Mouse (Mus musculus) kidney, adult 9 months (tissue): Measurements from ENCODE around the gene Usp44.
"Not testable (repeated sequence)": the region's sequence is repeated elsewhere in the genome, so short reads cannot be mapped to it uniquely, and the experiment has no call there.

Source experiments
- DNase-seq: peaks from one replicate; pipeline ENCODE4 v3.0.0; 2022

The Usp44 gene

DNA sequence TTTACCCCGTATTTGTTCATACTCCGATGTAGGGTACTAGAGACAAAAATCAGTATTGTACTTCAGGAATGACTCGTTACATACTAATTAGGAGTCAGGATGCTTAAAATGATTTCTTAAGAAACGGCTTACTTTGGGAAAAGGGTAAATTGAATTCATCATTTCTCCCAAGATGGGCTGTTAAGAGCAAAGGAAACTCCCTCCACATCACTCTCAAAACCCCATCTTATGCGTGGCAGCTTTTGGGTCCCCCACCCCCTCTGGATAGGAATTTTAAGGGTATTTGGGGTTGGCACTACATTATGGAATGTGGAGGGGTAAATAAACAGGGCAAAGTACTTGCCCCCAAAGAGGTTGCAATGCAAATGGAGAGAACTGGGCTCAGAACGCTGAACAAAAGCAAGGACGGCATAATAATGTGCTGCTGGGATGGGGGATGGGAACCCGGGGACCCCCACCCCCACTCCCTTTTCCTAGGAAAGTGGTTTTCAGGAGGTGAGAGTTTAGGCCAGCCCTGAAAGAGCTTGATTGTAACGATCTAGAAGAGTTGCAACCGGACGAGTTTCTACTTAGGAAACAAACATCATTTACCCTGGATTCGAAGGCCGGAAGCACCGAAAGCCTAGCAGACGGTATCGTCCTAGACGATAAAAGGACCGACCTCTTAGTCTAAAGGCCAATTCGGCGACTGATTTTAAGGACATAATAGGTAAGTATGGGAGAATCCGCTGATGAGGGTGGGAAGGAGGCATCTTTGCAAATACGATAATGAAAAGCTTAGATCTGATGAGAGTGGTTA lies at the start of gene Usp44:
Gene Usp44 (plus strand): TSS at position 625 of the 799 bp plus-strand sequence.
- DNase-seq = no peak

DNA sequence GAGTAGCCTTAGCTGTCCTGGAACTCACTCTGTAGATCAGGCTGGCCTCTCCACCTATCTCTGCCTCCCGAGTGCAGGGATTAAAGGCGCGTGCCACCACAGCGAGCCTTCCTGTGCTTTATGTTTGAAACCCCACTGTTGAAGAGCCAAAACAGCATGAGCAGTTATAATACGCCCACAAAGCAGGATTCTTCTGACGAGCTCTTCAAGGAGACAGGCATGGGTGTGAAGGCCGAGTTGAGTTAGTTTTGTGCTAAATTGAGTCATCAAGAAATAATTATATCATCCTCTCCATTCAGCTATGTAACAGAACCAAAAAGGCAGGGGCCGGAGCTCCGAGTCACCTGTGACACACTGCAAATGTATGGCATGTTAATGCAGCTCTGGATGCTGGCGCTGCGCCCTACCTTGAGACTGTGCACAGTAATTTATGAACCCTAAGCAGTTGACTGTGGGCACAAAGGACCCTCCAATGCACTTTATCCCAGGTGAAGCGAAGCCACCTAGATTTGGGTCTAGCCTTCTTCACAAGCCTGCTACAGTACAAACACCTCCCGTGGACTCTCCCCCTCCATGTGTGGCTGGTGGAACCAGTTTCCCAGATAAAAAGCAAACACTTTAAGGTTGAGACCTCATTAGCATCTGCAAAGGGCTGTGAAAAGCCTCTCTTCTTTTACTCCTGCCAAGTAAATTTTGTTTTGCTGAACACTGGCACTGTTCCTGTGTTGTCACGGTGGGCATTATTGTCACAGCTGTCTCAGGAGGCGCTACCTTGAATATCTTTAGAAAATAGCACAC lies 47.9 kb upstream of the Usp44 start:
- DNase-seq = no peak

DNA sequence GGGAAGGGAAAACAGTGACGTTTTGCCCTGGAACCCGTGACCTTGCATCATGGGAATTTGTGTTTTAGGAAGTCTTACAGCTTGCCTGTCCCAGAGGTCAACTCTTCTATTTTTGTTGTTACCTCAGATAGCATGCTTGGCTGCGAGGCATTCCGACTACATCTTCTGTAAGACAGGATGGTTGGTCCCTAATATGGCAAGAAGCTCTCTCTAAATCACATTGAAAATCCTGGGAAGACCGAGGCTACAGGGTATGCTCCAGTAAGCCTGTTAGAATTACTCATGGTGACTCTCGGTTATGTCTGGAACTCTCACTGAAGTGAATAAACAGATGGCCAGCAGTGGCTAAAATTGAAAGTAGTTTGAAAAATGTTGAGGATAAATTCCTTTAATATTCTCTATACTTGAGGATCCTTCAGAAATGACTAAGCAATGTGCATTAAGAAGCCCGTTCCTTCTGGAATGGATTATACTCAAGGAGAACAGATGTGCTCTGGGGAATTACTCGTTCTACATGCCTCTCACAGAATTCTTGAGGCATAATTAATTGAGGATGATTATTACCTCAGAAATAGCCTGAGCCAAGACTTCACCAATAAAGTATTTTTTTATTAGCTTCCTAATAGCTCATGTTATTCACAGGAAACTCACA lies 31.5 kb upstream of the Usp44 start:
- DNase-seq = no peak

DNA sequence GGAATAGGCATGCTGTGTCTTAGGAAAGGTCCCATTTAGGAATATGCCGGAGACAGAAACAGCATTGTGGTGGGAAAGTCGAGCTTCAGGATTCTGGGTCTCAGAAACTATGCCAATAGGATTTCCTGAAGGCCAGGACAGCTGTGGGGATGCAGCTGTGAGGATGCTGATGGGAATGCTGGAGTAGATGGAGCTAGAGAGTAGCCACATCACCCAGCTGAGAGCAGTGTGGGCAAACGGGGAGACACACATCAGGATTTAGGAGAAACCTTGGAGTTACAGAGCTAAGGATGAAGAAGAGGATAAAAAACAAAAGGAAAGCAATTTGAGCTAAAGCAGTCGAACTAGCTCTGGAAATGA lies 31.0 kb upstream of the Usp44 start:
- DNase-seq = no peak

DNA sequence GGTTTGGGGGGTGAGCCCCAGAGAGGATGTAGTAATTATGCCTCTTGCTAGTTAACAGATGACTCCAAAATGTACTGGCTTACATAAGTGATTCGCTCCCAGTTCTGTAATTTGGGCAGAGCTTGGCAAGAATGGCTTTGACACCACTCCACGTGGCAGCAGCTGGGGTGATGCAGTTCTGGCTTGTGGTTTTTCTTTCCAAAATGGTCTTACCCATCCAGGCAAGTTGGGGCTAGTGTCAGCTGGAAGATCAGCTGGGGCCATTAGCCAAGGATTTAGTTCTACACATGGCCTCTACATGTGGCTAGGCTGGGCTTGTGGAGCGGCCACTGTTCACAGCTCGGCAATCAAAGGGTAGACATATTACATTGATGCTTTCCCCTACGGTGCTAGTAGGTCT lies 30.5 kb upstream of the Usp44 start:
- DNase-seq = no peak

DNA sequence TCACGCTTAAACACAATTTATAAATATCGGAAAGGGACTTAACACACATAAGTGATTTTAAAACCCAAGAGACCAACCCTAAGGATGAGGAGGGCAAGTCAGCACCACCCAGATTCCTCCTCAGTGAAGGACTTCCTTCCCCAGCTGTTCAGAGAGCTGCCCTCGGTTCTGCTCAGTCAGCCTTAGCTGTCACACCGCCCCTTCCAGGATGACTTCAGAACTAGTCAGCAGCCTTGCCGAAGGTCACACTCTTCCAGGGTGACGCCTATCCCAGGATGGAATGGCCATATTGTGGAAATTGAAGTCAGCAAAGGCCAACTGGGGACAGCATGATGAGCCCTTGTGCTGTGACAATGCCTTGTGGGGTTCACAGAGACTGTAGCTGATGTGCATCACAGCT lies 28.2 kb upstream of the Usp44 start:
- no peak for DNase-seq

DNA sequence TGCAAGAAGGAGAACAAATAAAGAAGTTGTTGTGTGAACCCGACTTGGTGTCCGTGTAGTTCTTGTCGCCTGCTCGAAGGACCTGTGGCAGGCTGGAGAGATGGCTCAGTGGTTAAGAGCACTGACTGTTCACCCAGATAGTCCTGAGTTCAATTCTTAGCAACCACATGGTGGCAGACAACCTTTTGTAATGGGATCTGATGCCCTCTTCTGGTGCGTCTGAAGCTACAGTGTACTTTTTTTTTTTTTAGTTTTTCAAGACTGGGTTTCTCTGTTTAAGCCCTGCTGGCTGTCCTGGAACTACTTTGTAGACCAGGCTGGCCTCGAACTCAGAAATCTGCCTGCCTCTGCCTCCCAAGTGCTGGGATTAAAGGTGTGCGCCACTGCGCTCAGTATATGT lies 21.9 kb upstream of the Usp44 start:
- not testable (repeated sequence) for DNase-seq

DNA sequence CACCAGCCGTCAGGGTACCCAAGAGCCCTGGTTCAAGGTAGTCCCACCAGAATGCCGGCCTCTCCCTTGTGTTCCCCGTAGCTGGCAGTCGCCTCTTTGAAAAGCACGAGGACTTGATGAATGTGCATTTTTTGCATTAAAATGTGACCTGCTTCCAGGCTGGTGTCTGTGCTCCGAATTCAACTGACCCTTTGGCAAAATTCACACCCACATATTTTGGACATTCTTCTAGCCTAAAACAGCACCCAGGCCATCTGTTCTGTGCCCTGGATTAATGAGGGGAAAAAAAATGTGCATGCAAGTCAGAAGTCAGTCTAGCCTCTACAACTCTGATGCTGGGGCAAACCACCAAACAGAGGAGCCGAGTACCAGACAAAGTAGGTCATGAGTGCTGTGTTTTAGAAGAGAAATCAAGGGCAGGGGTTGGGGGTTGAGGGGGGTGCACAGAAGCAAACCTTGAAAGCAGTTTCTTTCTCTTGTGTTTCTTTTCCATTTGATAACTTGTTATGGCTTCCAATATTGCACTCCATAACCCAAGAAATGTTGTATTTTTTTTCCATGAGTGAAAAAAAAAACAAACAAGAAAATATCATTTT lies 20.7 kb upstream of the Usp44 start:
- no peak for DNase-seq

DNA sequence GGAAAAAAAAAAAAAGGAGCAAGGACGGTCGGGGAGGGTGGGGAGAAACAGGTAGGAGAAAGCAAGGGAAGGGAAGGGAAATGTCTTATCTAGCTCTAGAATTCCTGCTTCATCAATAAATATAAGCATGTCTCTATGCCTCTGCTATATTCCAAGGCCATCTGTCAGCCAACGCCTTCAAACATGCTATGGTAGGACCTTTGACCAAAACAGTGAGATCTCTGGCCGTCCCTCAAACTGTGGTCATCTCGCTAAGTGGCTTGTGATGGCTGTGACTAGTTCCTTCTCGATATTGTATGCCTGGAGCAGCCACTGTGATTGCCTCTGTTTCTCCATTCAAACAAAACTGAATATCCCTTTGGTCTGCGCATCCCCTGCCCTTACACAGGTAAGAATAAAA lies 19.3 kb upstream of the Usp44 start:
- no peak for DNase-seq

DNA sequence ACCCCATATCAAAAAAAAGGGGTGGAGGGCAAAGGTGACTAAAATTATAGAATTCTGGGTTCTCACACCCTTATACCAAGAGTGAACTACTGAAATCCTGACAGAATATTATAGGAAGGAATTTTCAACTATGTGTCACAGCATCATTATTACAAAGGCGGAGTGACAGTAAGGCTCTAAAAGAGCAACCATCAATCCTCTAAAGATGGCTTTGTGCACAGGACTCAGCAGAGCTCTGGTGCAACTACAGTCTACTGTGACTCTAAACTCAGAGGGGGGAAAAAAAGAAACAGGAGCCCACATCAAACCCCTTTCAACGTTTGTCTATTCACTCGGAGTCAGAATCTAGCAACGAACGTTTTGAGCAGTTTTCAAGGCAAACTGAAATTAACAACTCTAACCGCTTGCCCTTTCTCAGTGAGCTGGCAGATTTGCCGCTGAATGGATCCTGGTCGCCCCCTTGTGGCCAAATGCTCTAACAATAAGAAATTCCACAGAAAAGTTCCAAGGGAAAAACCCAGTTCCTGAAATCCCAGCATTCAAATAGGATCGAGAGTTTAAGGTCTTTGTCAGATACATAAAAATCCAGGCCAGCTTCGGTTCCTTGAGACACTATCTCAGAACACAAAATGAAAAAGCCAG lies 18.5 kb upstream of the Usp44 start:
- peak; percentile 74 for DNase-seq

DNA sequence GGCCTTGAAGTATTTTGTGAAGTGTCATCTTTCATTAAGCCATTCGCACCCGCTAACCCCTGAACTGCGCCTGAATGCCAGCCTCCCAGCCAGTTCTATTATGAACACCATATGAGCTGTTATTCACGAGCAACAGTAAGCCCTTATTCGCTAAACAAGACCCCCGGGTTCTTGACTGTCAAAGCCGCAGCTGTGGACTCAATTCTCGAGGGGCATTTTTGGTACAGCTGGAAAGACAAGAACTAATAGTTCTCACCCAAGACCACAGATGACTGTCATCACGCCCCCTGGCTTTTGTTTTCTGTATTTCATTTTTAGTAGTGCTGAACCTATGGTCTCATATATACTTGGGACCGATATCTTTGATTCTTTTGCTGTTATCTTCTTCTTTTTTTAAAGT lies 17.6 kb upstream of the Usp44 start:
- DNase-seq = no peak

DNA sequence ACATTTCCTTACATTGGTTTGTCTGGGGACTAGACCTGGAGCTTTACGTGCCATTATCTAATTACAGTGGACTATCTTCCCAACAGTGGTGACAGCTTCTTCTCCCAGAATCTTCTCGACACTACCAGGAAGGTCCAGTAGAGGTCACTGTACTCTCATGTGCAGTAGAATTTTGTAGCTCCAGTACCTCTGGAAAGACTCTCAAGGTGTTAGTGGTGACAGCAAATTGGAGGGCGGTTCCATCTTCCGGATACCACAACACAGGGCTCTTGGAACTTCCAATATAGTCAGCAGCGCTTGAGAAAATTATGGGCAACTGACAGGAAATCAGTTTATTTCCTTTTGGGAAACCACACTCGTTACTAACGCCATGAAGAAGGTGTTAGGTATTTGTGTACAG lies 12.7 kb upstream of the Usp44 start:
- peak; percentile 78 for DNase-seq

DNA sequence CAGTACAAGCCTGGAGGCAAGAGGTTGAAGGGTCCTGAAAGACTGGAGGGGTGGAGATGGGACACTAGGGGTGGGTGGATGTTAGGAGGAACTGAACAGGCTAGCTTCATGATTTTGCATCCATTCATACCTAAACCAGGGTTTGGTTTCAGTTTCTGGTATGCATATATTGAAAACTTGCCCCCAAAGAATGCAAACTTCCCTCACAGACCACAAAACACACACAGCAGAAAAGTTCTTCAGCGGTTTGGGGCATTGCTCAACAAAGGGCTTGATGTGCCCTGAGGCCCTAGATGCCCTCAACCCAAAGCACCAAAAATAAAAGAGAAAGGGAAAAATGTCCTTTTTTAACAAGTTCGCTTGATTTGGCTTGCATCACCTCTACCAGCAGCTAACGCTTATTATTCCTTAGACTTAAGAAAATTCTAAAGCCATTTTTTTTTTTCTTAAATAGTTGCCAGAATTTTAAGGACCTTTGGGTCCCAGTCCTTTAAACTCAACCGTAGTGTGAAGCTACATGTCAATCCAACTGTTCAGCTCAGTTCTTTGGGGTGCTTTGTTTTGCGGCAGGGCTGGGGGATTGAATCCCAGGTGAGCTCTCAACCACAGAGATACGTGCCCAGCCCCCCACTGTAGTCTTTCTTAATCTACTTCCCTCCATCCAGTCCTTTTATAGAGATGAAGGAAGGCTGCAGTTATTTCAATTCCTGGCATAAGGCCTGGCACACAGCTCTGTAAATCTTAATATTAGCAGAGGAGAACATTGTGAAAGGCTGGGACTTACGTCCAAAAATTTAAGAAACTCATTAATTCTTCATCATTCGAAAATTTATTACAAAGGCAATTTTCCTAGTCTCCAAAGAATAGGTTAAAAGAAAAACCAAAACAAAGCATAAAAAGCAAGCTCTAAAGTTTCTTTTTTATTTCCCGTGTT lies 1.2 kb upstream of the Usp44 start:
- DNase-seq = no peak

DNA sequence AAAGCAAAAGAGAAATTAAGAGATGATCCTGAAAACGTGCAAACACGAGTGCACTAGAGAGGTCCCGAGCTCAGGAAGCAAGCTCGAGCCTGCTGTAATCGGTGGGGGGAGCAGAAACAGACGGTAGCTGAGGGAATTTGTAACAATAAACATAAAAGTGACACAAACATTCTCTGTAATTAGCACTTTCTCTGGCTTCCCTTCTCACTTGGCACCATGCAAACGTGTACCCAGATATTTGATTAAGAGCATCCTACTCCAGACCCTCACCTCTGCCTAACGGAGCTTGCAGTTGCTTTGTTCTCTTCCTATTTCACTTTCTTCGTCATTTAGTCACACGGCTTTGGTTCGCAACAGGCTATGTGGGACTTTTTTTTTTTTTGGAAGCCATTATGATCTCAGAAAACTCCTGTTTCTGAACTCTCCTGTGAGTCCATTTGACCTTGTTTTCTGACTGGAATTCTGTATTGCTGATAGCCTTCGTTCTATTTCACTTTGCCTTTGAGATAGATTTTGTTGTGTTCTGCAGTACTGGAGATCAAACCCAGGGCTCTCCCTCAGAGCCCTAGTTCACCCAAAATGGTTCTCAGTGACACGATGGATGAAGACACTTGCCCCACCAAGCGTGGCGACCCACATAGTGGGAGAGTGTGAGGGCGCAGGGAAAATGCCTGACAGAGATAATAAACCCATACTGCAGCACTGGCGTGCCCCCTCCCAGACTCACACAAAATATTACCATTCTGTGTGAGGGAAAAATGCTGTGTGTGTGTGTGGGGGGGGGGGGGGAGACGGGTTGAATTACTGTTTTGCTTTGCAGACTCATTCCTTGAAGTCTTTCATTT lies 597 bp downstream of the Usp44 start:
- no peak for DNase-seq

DNA sequence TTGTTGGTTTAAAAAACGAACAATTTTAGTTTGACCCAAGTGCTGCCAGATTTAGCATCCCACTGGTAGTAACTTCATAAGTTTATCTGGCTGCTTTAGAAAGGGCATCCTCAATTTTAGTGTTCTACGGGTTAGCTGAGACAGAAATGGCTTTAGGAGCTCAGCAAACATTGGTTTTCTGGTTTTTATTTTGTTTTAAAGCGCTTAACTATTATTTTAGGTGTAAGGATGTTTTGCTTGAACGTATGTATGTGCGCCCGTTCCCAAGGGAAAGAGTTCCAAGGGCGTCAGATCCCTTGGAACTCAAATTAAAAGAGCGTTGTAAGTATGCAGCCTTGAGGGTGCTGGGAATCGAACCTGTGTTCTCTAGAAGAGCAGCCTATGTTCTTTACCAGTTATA lies 1.5 kb downstream of the Usp44 start:
- no peak for DNase-seq

DNA sequence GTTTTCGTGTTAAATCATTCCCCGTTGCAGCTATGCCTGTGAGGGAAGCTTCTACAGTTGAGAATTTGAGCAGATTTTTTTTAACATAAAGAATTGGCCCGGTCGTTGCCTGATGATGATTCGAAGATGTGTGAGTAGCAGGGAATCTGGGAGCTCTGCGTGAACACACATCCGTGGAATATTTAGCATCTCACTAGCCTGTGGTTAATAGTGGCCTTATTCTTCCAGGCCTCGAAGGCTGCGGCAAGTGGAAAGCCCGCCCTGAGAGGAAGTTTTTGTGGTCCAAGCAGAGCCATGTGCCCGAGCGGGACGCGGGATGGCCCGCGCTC lies 2.0 kb downstream of the Usp44 start:
- DNase-seq = no peak

DNA sequence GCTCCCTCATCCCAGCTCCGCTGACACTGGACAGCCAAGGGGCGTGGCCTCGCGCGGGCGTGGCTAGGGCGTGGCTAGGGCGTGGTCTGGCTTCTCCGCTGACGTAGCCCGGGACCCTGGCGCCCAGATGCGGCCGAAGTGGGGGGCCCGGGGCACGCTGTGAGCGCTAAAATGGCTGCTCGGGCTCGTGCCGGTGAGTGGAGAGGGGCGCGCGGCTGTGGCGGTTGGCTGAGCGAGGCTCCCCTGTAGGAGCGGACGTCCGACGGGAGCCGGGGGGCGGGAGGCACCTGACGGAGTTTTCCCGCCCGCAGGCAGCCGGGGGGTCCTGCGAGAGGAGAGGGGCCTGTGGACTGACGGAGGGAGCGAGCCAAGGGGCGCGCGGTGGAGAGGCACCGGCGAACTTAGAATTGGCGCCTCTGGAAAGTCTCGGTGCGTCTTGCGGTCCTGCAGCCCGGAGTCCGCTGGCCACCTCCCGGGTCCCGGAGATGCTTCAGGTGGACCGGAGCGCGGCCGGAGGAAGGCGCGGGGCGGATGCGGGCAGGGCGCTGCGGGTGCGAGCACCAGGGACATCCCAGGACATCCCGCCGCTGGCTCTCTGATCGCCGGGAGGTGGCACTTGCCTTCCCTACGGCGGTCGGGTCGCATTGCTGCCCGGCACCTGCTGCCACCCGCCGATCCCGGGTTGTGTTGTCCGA lies 2.5 kb downstream of the Usp44 start:
- peak; percentile 34 for DNase-seq

DNA sequence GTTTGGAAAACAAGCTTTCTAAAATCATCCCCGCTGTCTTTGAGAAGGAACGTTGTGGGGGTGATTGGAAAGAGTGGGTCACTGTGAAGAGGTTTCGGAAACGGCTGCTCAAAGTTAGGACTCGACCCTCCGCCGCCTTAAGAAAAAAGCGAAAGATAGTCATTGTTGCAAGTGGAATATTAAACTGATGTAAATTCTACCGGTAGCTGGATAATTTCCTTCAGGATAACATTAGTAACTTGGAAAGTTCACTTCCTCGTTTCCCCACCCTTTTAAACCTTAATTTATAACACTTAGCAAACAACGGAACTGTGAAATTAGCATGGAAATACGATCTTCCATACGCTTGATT lies 3.0 kb downstream of the Usp44 start:
- DNase-seq = no peak

DNA sequence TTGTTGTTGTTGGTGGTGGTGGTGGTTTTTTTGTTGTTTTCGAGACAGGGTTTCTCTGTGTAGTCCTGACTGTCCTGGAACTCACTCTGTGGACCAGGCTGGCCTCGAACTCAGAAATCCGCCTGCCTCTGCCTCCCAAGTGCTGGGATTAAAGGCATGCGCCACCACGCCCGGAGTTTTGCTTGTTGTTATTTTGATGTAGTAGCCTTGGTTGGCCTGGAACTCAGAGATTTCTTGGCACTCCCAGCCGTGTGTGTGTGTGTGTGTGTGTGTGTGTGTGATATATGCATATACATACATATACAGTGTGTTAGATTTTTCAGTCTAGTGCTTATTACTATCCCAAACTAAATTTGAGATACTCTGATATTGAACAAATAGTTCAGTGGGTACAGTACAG lies 3.8 kb downstream of the Usp44 start:
- DNase-seq = not testable (repeated sequence)

DNA sequence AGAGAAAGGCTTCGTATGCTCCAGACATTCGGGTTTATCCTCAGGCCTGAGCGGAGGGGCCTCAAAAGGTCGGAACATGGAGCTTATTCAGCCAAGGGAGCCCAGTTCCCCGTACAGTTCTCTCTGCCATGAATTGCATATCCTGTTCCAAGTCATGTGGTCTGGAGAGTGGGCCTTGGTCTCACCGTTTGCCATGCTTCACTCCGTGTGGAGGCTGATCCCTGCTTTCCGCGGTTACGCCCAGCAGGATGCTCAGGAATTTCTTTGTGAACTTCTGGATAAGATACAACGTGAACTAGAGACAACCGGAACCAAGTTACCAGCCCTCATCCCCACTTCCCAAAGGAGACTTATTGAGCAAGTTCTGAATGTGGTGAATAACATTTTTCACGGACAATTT lies 15.4 kb downstream of the Usp44 start:
- no peak for DNase-seq

DNA sequence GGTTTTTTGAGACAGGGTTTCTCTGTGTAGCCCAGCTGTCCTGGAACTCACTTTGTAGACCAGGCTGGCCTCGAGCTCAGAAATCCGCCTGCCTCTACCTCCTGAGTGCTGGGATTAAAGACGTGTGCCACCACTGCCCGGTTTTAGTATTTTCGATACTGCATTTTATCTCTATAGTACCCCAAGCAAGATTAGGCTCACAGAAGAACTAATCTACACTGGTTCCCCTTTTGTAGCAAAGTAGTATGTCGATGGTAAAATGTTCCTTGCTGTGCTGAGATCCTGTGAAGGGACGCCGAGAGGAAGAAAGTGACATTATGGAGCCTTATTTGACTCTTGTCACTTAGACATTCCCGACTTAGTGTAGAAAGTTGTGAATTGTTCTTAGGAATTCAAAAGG lies 23.8 kb downstream of the Usp44 start:
- DNase-seq = no peak
